Mouse (Mus musculus) spleen, adult 2 months (tissue): Measurements from ENCODE around the gene Gng3.

Experiments used
- CTCF ChIP-seq: fragments of 200-500 bp; IDR thresholded peaks from 2 replicates; pipeline ENCODE4 v1.5.1; 2011; ENCODE audit warnings: mild to moderate bottlenecking, inconsistent platforms; ENCODE audit not compliant: insufficient read depth, insufficient read length, insufficient replicate concordance; ENCODE audit errors: extremely low read depth
- POLR2A ChIP-seq: fragments of 200-500 bp; IDR thresholded peaks from 2 replicates; pipeline ENCODE4 v1.6.1; 2011; ENCODE audit warnings: low read depth, low read length, inconsistent platforms

- no peak for TF ChIP-seq CTCF
- no peak for TF ChIP-seq POLR2A
Measured at GRCm38 (mm10) chr19:8842961-8843360, 4.0 kb upstream of the Gng3 start.
